Mouse (Mus musculus) small intestine, adult 2 months (tissue): ENCODE data around the gene Chd1. TPM values are rescaled to one million over a fixed set of nuclear protein-coding genes. Genes with fewer than 3 reads are reported as not detected.
"Not testable (repeated sequence)": the region's sequence is repeated elsewhere in the genome, so short reads cannot be mapped to it uniquely, and the experiment has no call there.

ENCODE experiments used
- H3K27ac ChIP-seq: fragments of 200-500 bp; 2 replicates; pipeline ENCODE4 v1.5.1; 2012; ENCODE audit warnings: low read depth, low read length, control low read depth, inconsistent platforms; ENCODE audit not compliant: insufficient read depth
- H3K27me3 ChIP-seq: fragments of 200-500 bp; 2 replicates; pipeline ENCODE4 v1.6.1; 2012; ENCODE audit warnings: mild to moderate bottlenecking, moderate library complexity, low read length, inconsistent platforms; ENCODE audit not compliant: control insufficient read depth, insufficient read depth
- H3K36me3 ChIP-seq: fragments of 200-500 bp; 2 replicates; pipeline ENCODE4 v1.6.1; 2012; ENCODE audit warnings: mild to moderate bottlenecking, low read length, control low read depth, inconsistent platforms; ENCODE audit not compliant: control insufficient read depth, insufficient read depth
- H3K4me1 ChIP-seq: fragments of 200-500 bp; 2 replicates; pipeline ENCODE4 v1.6.1; 2012; ENCODE audit warnings: low read length, inconsistent platforms, mixed read lengths; ENCODE audit not compliant: control insufficient read depth, insufficient read depth, insufficient read length
- H3K4me3 ChIP-seq: fragments of 200-500 bp; 2 replicates; pipeline ENCODE4 v1.5.1; 2012; ENCODE audit warnings: low read depth, mild to moderate bottlenecking, control low read depth, inconsistent platforms, low read length, moderate library complexity
- CTCF ChIP-seq: fragments of 200-500 bp; IDR thresholded peaks from 2 replicates; pipeline ENCODE4 v1.5.1; 2012; ENCODE audit warnings: low read depth, mild to moderate bottlenecking, control low read depth, inconsistent platforms, low read length, moderate library complexity, mixed read lengths; ENCODE audit not compliant: insufficient replicate concordance, insufficient read length; ENCODE audit errors: extremely low read depth
- POLR2A ChIP-seq: fragments of 200-500 bp; IDR thresholded peaks from 2 replicates; pipeline ENCODE4 v1.6.1; 2012; ENCODE audit warnings: low read depth, mild to moderate bottlenecking, control low read depth, inconsistent platforms, low read length, moderate library complexity
- WGBS: fragments of 180-500 bp; shearing (Covaris S2); methylation state at CpG from one replicate; pipeline ENCODE4 v1.1.7; 2018; 5-methylcytosine and 5-hydroxymethylcytosine counted together
- polyA plus RNA-seq: library from polyadenylated mRNA; depleted of rRNA; stranded (reverse); fragments of >200 nt; gene quantifications from 2 replicates; pipeline ENCODE4 v1.2.3, GENCODE M21; 2012

Chd1 gene
- polyA plus RNA-seq, 1 experiment: 15.6 TPM

DNA sequence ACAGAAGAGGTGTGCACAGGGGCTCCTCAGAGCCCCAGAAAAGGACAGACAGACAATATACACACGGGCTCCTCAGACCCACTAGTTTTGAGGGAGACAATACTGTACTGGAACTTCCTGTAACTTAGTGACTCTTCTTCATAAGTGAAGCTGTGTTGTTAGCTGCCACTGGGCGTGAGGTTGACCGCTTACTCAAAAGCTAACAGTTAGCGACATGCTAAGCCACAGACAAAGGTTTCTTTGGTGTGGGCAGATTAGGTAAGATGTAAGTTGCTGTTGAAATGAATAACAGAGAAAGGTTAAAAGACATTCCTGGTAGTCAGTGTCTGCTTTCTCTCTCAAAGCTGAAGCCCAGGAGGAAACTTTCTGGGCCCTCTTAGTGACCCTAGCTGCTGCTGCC is 9.7 kb downstream of the Chd1 start:
- Histone ChIP-seq H3K27me3 (no peaks in the 10 kb centered on the region), H3K4me1 (0 out of 2 replicates have a peak, but pooled peaks cover 2% of the 10 kb centered on the region), H3K36me3 (peaks cover 30% of the 10 kb centered on the region), H3K4me3 (no peak overlapping the region), H3K27ac (no peak overlapping the region)
- 64% methylated on average over 4 of the region's 4 CpGs for WGBS
- TF ChIP-seq POLR2A (no peak), CTCF (no peak)

DNA sequence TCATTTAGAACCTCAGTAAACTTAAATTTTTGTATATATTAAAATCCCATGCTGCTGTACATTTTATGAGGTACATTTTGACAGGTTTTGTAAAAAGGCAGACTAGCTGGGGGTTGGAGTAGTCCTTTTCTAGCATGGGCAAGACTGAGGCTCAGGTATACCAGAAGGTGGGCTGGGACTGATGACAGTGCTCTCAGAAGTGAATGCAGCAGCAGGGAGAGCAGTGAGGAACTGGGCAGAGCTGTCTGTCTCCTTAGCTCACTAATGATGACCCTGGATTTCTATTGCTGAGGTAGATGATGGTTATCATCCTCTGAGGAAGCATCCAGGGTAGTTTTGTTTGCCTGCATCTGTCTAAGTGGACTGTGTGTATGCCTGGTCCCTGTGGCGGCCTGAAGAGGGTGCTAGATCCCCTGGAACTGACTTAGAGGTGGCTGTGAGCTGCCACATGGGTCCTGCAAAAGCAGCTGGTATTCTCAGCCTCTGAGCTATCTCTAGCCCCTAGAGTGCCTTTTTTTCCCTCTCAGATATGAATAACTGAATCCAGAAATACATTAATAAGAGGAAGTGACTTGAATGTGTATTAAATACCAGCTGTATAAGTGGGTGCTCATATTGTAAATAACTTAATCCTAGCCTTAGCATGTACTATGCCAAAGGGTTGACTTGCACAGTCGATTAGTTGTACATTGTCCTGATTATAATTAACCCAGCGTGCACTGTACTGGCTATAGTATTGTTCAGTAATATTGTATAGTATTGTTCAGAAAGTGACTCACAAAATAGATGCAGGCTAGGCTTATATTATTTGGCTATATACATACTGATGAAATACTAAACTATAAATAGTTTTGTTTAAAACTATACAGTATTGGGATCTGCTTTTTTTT is 10.5 kb downstream of the Chd1 start:
- Histone ChIP-seq H3K4me3 (no peak overlapping the region), H3K36me3 (peaks cover 26% of the 10 kb centered on the region), H3K27me3 (no peaks in the 10 kb centered on the region), H3K4me1 (0 out of 2 replicates have a peak, but pooled peaks cover 2% of the 10 kb centered on the region), H3K27ac (no peak overlapping the region)
- WGBS: 45% methylated on average over 3 of the region's 3 CpGs
- TF ChIP-seq POLR2A (no peak), CTCF (peak; percentile 62; the same call in 1 of the 2 replicates)

DNA sequence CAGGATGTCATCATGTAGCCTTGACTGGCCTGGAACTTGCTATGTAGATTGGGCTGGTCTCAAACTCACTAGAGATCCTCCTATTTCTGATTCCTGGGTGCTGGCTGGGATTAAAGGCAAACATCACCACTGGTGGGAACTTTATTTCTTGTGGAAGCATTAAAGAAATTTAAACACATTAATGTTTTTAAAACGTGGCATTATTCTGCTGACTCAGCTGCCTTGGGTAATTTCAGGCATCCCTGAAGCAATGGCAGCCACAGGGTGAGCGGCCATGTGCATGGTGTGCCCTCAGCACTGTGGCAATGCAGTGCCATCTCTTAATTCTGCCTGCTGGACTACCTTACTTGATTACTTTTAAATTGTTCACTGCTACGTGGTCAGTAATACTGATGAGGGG is 11.2 kb downstream of the Chd1 start:
- 84% methylated on average over 3 of the region's 3 CpGs for WGBS
- Histone ChIP-seq H3K36me3 (peaks cover 25% of the 10 kb centered on the region), H3K27ac (no peak overlapping the region), H3K4me1 (0 out of 2 replicates have a peak, but pooled peaks cover 2% of the 10 kb centered on the region), H3K4me3 (no peak overlapping the region), H3K27me3 (no peaks in the 10 kb centered on the region; the same call in 1 of the 2 replicates)
- TF ChIP-seq POLR2A (no peak), CTCF (no peak)

DNA sequence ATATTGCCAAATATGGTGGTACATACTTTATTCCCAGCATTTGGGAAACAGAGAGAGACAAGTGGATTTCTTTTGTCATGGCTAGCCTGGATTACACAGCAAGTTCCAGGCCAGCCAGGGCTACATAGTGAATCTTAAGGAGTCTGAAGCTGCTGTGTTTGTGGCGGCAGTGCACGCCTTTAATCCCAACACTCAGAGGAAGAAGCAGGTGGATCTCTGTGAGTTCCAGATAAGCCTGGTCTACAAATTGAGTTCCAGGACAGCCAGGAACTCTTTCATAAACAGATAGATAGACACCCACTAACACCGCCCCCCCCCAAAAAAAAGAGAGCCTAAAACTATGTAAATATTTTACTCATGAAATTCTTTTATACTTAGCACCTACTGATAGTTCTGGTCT is 16.1 kb downstream of the Chd1 start:
- peaks cover 20% of the 10 kb centered on the region for H3K36me3 ChIP-seq
- no peak overlapping the region for H3K4me3 ChIP-seq
- TF ChIP-seq POLR2A (no peak), CTCF (no peak)
- no peaks in the 10 kb centered on the region for H3K4me1 ChIP-seq
- 82% methylated on average over 3 of the region's 3 CpGs for WGBS
- H3K27ac ChIP-seq: no peak overlapping the region
- H3K27me3 ChIP-seq: no peaks in the 10 kb centered on the region; the same call in 1 of the 2 replicates

DNA sequence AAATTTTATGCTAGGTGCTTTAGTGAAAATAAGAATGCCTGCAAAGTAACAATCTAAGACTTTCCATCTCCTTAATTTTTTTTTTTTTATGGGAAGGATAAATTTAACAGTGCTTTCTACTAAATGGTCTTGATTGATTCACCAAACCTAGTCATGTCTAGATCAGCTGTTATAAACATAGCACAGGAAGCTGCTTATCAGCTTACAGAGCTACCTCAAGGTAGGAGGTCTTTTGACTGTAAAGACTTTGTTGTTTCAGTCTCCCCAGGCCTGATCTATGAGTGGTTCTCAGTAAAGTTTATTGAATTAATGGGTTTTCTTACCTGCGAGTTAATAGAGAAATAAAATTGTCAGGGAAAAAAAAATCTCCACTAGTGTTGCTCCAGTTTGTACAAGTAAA is 18.5 kb downstream of the Chd1 start:
- Histone ChIP-seq H3K36me3 (peaks cover 31% of the 10 kb centered on the region), H3K27ac (no peak overlapping the region), H3K4me1 (no peaks in the 10 kb centered on the region), H3K4me3 (no peak overlapping the region), H3K27me3 (no peaks in the 10 kb centered on the region; the same call in 1 of the 2 replicates)
- WGBS: 57% methylated on average over 1 of the region's 1 CpGs
- no peak for TF ChIP-seq POLR2A
- TF ChIP-seq CTCF: no peak

DNA sequence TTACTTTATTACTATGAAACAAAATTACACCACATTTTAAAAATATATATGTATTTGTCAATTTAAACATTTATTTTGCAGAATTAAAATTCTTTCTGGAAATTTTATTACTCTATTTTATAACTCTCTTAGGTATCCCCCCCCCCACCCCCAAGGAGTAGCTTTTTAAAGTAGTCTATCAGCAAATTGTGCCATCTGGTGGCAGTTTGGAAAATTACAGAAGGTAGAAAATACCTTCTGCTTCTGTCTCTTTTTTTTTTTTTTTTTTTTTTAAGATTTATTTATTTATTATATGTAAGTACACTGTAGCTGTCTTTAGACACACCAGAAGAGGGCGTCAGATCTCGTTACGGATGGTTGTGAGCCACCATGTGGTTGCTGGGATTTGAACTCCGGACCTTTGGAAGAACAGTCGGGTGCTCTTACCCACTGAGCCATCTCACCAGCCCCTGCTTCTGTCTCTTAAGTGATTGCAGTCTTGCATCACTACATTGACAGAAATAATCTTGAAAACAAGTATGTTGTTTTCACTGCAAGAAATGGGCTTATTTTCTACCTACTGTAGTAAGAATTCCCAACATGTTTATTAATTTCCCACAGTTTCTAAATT is 19.2 kb downstream of the Chd1 start:
- not testable (repeated sequence) for H3K4me3 ChIP-seq, H3K4me1 ChIP-seq, H3K27me3 ChIP-seq, H3K27ac ChIP-seq
- 70% methylated on average over 4 of the region's 5 CpGs for WGBS
- peaks cover 31% of the 10 kb centered on the region for H3K36me3 ChIP-seq

DNA sequence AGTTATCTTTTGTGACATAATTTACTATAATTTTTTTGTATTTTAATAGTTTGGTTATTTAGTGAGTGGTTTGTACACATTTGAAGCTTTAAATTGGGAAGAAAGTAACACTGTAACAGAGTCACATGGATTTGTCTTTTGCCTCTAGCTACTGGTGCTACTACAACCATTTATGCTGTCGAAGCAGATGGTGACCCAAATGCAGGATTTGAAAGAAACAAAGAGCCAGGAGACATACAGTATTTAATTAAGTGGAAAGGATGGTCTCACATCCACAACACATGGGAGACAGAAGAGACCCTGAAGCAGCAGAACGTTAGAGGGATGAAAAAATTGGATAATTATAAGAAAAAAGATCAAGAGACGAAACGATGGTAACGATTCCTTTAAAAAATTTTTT is 26.9 kb downstream of the Chd1 start:
- H3K27me3 ChIP-seq: no peaks in the 10 kb centered on the region
- WGBS: 95% methylated on average over 5 of the region's 5 CpGs
- no peaks in the 10 kb centered on the region for H3K4me1 ChIP-seq
- TF ChIP-seq POLR2A (no peak), CTCF (no peak)
- H3K4me3 ChIP-seq: no peak overlapping the region
- no peak overlapping the region for H3K27ac ChIP-seq
- peaks cover 57% of the 10 kb centered on the region for H3K36me3 ChIP-seq
